Mouse (Mus musculus) E14TG2a.4 (cell line): Measurements from ENCODE around the gene Znrf4.

Source experiments
- H3K27me3 ChIP-seq: 2 replicates; pipeline ENCODE4 v1.6.1; 2014; ENCODE audit warnings: low read length, control low read depth; ENCODE audit not compliant: insufficient read depth
- H3K36me3 ChIP-seq: 2 replicates; pipeline ENCODE4 v1.6.1; 2014; ENCODE audit warnings: low read length, control low read depth; ENCODE audit not compliant: insufficient read depth
- H3K4me1 ChIP-seq: replicated peaks from 2 replicates; pipeline ENCODE4 v1.6.1; 2014; ENCODE audit warnings: low read depth, low read length, control low read depth
- H3K4me3 ChIP-seq: replicated peaks from 2 replicates; pipeline ENCODE4 v1.5.1; 2014; ENCODE audit warnings: mild to moderate bottlenecking, low read length
- H3K9me3 ChIP-seq: 2 replicates; pipeline ENCODE4 v1.6.1; 2014; ENCODE audit warnings: low read length, control low read depth
- CTCF ChIP-seq: conservative IDR thresholded peaks from 2 replicates; pipeline ENCODE4 v1.5.1; 2014; ENCODE audit warnings: low read length
- NANOG ChIP-seq: IDR thresholded peaks from 2 replicates; pipeline ENCODE4 v1.6.1; 2014; ENCODE audit warnings: borderline replicate concordance, low read length, mixed read lengths
- POU5F1 ChIP-seq: IDR thresholded peaks from 2 replicates; pipeline ENCODE4 v1.6.1; 2014; ENCODE audit warnings: low read length, borderline replicate concordance

Znrf4 gene

DNA sequence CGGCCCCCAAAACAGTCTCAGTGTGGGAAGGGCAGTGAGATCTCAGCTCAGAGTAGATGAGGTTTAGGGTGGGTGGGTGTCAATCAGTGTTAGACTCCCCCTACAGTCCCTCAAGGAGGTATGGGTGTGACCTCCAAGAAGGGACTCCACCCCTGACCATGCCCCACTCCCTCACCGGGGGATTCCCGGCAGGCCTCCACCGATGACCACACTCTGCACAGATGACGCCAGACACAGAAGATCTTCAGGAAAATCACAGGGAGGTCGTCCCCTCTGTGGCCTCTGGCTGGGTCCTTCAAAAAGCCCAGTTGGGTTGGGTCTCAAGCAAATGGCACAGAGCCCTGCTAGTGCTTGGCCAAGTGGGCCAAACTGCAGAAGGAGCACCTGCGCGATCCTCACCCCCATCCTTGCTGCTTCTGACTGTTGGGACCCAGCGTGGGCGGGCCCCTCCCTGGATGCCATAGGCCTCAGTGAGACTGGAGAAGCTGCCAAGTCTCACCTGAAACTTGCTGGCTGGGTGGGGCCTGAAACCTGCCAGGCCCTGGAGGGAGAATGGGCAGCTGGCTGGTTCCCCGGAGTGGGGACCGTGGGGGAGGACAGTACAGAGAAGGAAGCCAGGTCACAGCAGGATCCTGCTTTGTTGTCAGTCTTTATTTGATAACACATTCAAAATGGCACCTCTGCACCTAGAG lies 38.7 kb upstream of the Znrf4 start:
- no peak for TF ChIP-seq NANOG
- TF ChIP-seq POU5F1, result no peak
- TF ChIP-seq CTCF, result no peak
- Histone ChIP-seq H3K4me1 (peaks cover 67% of the 10 kb centered on the region), H3K36me3 (no peaks in the 10 kb centered on the region), H3K27me3 (no peaks in the 10 kb centered on the region), H3K4me3 (no peak overlapping the region), H3K9me3 (no peaks in the 10 kb centered on the region)

GRCm38 (mm10) chr17:56548605-56549105 lies 36.4 kb upstream of the Znrf4 start:
- Histone ChIP-seq H3K36me3 (no peaks in the 10 kb centered on the region), H3K4me3 (no peak overlapping the region), H3K4me1 (peaks cover 44% of the 10 kb centered on the region), H3K27me3 (peaks cover 5% of the 10 kb centered on the region; the same call in 1 of the 2 replicates), H3K9me3 (no peaks in the 10 kb centered on the region)
- no peak for TF ChIP-seq CTCF
- no peak for TF ChIP-seq POU5F1
- TF ChIP-seq NANOG, result no peak

- H3K4me1 ChIP-seq, result peaks cover 39% of the 10 kb centered on the region
- peaks cover 8% of the 10 kb centered on the region for H3K27me3 ChIP-seq
- no peaks in the 10 kb centered on the region for H3K36me3 ChIP-seq
- no peak overlapping the region for H3K4me3 ChIP-seq
- TF ChIP-seq POU5F1 (no peak), NANOG (no peak), CTCF (peak; percentile 52)
- H3K9me3 ChIP-seq, result no peaks in the 10 kb centered on the region
Observed at GRCm38 (mm10) chr17:56547846-56548604, 35.8 kb upstream of the Znrf4 start.

DNA sequence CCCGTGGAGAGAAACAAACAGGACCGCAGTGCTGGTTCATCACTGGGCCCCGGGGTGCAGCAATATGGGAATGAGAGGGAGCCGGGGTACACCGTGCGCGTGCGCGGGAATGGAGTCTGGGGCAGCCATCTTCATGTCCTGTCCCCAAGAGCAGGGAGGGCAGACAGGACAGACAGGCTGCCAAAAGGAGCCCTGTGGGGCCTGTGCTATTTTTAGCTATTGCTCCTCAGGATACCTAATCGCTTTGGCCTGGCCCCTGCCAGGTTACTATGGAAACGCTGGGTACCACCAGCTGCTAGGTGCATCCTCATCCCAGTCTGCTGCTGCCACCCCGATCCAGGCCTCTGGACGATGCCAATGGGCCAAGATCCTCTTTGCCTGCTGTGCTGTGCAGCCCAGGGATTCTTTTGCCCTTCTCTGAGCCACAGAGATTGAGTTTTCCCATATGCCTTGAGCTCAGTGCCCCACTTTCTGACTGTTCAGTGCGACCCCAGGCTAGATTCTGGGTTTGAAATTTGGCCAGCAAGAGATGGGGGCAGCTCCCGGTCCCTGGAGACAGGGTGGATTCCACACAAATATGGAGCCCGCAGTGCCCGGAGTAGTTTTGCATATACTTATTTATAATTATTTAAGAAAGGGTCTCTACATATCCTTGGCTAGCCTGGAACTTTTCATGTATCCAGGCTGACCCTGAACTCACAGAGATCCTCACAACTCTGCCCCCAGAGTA lies 35.0 kb upstream of the Znrf4 start:
- H3K27me3 ChIP-seq, result peaks cover 9% of the 10 kb centered on the region
- H3K9me3 ChIP-seq, result no peaks in the 10 kb centered on the region
- peaks cover 40% of the 10 kb centered on the region for H3K4me1 ChIP-seq
- H3K4me3 ChIP-seq, result 0 out of 2 replicates have a peak overlapping the region, but pooled peaks have one; percentile 7
- no peaks in the 10 kb centered on the region for H3K36me3 ChIP-seq
- TF ChIP-seq NANOG, result no peak
- TF ChIP-seq POU5F1, result no peak
- no peak for TF ChIP-seq CTCF

- H3K27me3 ChIP-seq, result peaks cover 14% of the 10 kb centered on the region
- no peak overlapping the region for H3K4me3 ChIP-seq
- peaks cover 42% of the 10 kb centered on the region for H3K4me1 ChIP-seq
- no peaks in the 10 kb centered on the region for H3K9me3 ChIP-seq
- H3K36me3 ChIP-seq, result no peaks in the 10 kb centered on the region
- TF ChIP-seq POU5F1 (no peak), CTCF (no peak)
Observed at GRCm38 (mm10) chr17:56546576-56546975, 34.3 kb upstream of the Znrf4 start.

DNA sequence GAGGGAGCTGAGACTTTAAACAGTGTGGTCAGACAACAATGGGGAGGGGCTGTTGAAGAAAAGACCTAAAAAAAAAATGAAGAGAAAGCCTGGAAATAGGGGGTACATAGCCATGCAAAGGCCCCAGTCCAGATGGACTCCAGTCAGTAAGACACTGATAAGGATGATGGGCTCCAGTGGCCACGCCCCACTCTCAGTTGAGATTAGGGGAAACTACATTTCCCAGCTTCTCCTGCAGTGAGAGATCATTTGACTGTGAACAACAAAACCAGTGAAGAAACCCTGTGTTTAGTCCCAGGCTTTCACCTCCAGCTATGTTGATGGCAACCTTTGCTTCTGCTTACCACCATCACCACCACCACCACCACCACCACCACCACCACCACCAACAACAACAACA lies 33.7 kb upstream of the Znrf4 start:
- Histone ChIP-seq H3K4me1 (peaks cover 42% of the 10 kb centered on the region), H3K27me3 (peaks cover 14% of the 10 kb centered on the region), H3K4me3 (no peak overlapping the region), H3K9me3 (no peaks in the 10 kb centered on the region), H3K36me3 (no peaks in the 10 kb centered on the region)
- TF ChIP-seq NANOG (no peak), CTCF (no peak)

DNA sequence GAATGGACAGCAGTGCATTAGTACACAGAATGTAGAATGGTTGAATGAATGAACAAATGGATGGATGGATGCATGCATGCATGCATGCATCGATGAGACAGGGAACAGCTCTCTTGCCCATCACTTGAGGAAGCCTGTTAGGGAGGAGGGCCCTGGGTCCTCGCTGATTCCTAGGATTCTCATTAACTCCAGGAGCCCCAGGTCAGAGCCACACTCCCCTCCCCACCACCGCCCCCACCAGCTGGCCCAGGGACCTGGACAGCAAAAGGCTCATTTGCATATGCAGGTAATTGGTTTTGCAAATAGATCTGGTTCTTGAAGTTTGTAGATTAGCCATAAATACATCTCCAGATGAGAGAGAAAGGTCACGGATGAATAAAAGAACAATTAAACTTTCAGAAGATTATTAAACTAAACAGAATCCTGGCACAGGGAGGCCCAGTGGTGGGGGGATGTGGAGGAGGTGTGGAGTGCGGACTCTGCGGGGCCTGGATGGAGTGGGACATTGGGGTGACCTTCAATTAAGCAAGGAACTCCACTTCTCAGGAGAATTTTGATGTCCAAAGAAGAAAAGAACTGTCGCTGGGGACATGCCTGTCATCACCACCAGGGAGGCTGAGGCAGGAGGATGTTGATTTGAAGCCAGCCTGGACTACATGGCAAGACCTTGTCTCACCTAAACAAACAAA lies 32.6 kb upstream of the Znrf4 start:
- H3K36me3 ChIP-seq, result no peaks in the 10 kb centered on the region
- TF ChIP-seq CTCF (no peak), POU5F1 (no peak), NANOG (no peak)
- no peaks in the 10 kb centered on the region for H3K9me3 ChIP-seq
- H3K27me3 ChIP-seq, result peaks cover 14% of the 10 kb centered on the region
- peaks cover 44% of the 10 kb centered on the region for H3K4me1 ChIP-seq
- H3K4me3 ChIP-seq, result no peak overlapping the region
